Mouse (Mus musculus): ENCODE data around the gene 2200002D01Rik. TPM values are rescaled to one million over a fixed set of nuclear protein-coding genes. Genes with fewer than 3 reads are reported as not detected.

The 2200002D01Rik gene
- polyA plus RNA-seq, 1 experiment from 2014 or later: 1.5 TPM

GRCm38 (mm10) chr7:29281201-29282073 lies 33.2 kb upstream of the 2200002D01Rik start, which contains the start of gene Spint2:
Gene Spint2, minus strand, starts transcription at chr7:29281912.
- no peaks in the 10 kb centered on the region for H3K9me3 ChIP-seq (ENCODE audit: control insufficient read depth, low read length)
- under 1% methylated on average over 74 of the region's 80 CpGs for WGBS
- ATAC-seq: peak; percentile 58
- peak within 1 kb of the TSS; percentile 99 for H3K4me2 ChIP-seq (ENCODE audit: low read length)
- peak within 1 kb of the TSS; percentile 68 for H3K4me3 ChIP-seq (replicated peaks; ENCODE audit: low read length)
- peaks cover 17% of the 10 kb centered on the region for H3K4me1 ChIP-seq (replicated peaks; ENCODE audit: control insufficient read depth, insufficient read depth, low read length)
- peaks cover 9% of the 10 kb centered on the region; the same call in 1 of the 2 replicates for H3K27me3 ChIP-seq (replicated peaks; ENCODE audit: control insufficient read depth, insufficient read depth, low read length)
- no peaks in the 10 kb centered on the region for H3K36me3 ChIP-seq (ENCODE audit: control insufficient read depth, insufficient read depth)
- no peak within 1 kb of the TSS for H3K27ac ChIP-seq (ENCODE audit: low read length)
- H3K9ac ChIP-seq (replicated peaks; ENCODE audit: low read depth, low read length): peak within 1 kb of the TSS; percentile 76

- Histone ChIP-seq H3K4me3 (replicated peaks; ENCODE audit: low read length) (peak overlapping the region; percentile 68), H3K27ac (ENCODE audit: low read length) (no peak overlapping the region), H3K4me2 (ENCODE audit: low read length) (peak overlapping the region; percentile 99), H3K4me1 (replicated peaks; ENCODE audit: control insufficient read depth, insufficient read depth, low read length) (peaks cover 17% of the 10 kb centered on the region), H3K36me3 (ENCODE audit: control insufficient read depth, insufficient read depth) (no peaks in the 10 kb centered on the region), H3K9ac (replicated peaks; ENCODE audit: low read depth, low read length) (no peak overlapping the region; the same call in 1 of the 2 replicates), H3K27me3 (replicated peaks; ENCODE audit: control insufficient read depth, insufficient read depth, low read length) (peaks cover 9% of the 10 kb centered on the region; the same call in 1 of the 2 replicates), H3K9me3 (ENCODE audit: control insufficient read depth, low read length) (no peaks in the 10 kb centered on the region)
- ATAC-seq: no peak
- 6% methylated on average over 13 of the region's 13 CpGs for WGBS
These were observed 32.5 kb upstream of the 2200002D01Rik start for GRCm38 (mm10) chr7:29280801-29281200.

- WGBS: 92% methylated on average over 8 of the region's 8 CpGs
- H3K9me3 ChIP-seq (ENCODE audit: control insufficient read depth, low read length): no peaks in the 10 kb centered on the region
These were observed 31.7 kb upstream of the 2200002D01Rik start for GRCm38 (mm10) chr7:29279924-29280323.

GRCm38 (mm10) chr7:29279261-29279660 lies 31.0 kb upstream of the 2200002D01Rik start:
- H3K4me2 ChIP-seq (ENCODE audit: low read length): no peak overlapping the region
- peaks cover 9% of the 10 kb centered on the region; the same call in 1 of the 2 replicates for H3K27me3 ChIP-seq (replicated peaks; ENCODE audit: control insufficient read depth, insufficient read depth, low read length)
- peaks cover 17% of the 10 kb centered on the region for H3K4me1 ChIP-seq (replicated peaks; ENCODE audit: control insufficient read depth, insufficient read depth, low read length)
- H3K27ac ChIP-seq (ENCODE audit: low read length): no peak overlapping the region
- no peak overlapping the region for H3K4me3 ChIP-seq (replicated peaks; ENCODE audit: low read length)
- ATAC-seq: no peak
- H3K9me3 ChIP-seq (ENCODE audit: control insufficient read depth, low read length): no peaks in the 10 kb centered on the region
- no peak overlapping the region for H3K9ac ChIP-seq (replicated peaks; ENCODE audit: low read depth, low read length)
- H3K36me3 ChIP-seq (ENCODE audit: control insufficient read depth, insufficient read depth): no peaks in the 10 kb centered on the region

More at GRCm38 (mm10) chr7:29279924-29280323, 31.7 kb upstream of the 2200002D01Rik start:
- ATAC-seq: no peak
- H3K27ac ChIP-seq (ENCODE audit: low read length): no peak overlapping the region
- H3K9ac ChIP-seq (replicated peaks; ENCODE audit: low read depth, low read length): no peak overlapping the region
- no peaks in the 10 kb centered on the region for H3K36me3 ChIP-seq (ENCODE audit: control insufficient read depth, insufficient read depth)
- peaks cover 17% of the 10 kb centered on the region for H3K4me1 ChIP-seq (replicated peaks; ENCODE audit: control insufficient read depth, insufficient read depth, low read length)
- H3K27me3 ChIP-seq (replicated peaks; ENCODE audit: control insufficient read depth, insufficient read depth, low read length): peaks cover 9% of the 10 kb centered on the region; the same call in 1 of the 2 replicates
- no peak overlapping the region for H3K4me3 ChIP-seq (replicated peaks; ENCODE audit: low read length)
- H3K4me2 ChIP-seq (ENCODE audit: low read length): no peak overlapping the region

GRCm38 (mm10) chr7:29277510-29277909 lies 29.2 kb upstream of the 2200002D01Rik start:
- peaks cover 17% of the 10 kb centered on the region for H3K4me1 ChIP-seq (replicated peaks; ENCODE audit: control insufficient read depth, insufficient read depth, low read length)
- WGBS: 93% methylated on average over 4 of the region's 4 CpGs
- H3K9ac ChIP-seq (replicated peaks; ENCODE audit: low read depth, low read length): no peak overlapping the region
- peaks cover 9% of the 10 kb centered on the region; the same call in 1 of the 2 replicates for H3K27me3 ChIP-seq (replicated peaks; ENCODE audit: control insufficient read depth, insufficient read depth, low read length)
- H3K4me3 ChIP-seq (replicated peaks; ENCODE audit: low read length): no peak overlapping the region
- H3K27ac ChIP-seq (ENCODE audit: low read length): no peak overlapping the region
- H3K4me2 ChIP-seq (ENCODE audit: low read length): no peak overlapping the region
- H3K9me3 ChIP-seq (ENCODE audit: control insufficient read depth, low read length): no peaks in the 10 kb centered on the region
- no peaks in the 10 kb centered on the region for H3K36me3 ChIP-seq (ENCODE audit: control insufficient read depth, insufficient read depth)
- no peak for ATAC-seq

GRCm38 (mm10) chr7:29276715-29277114 lies 28.4 kb upstream of the 2200002D01Rik start:
- Histone ChIP-seq H3K36me3 (ENCODE audit: control insufficient read depth, insufficient read depth) (no peaks in the 10 kb centered on the region), H3K4me3 (replicated peaks; ENCODE audit: low read length) (no peak overlapping the region), H3K9ac (replicated peaks; ENCODE audit: low read depth, low read length) (no peak overlapping the region), H3K4me1 (replicated peaks; ENCODE audit: control insufficient read depth, insufficient read depth, low read length) (peaks cover 16% of the 10 kb centered on the region), H3K27me3 (replicated peaks; ENCODE audit: control insufficient read depth, insufficient read depth, low read length) (peaks cover 4% of the 10 kb centered on the region; the same call in 1 of the 2 replicates), H3K4me2 (ENCODE audit: low read length) (no peak overlapping the region), H3K9me3 (ENCODE audit: control insufficient read depth, low read length) (no peaks in the 10 kb centered on the region), H3K27ac (ENCODE audit: low read length) (no peak overlapping the region)
- WGBS: 70% methylated on average over 5 of the region's 5 CpGs
- no peak for ATAC-seq

GRCm38 (mm10) chr7:29271687-29272465 lies 23.6 kb upstream of the 2200002D01Rik start:
- ATAC-seq: no peak
- WGBS: 73% methylated on average over 8 of the region's 8 CpGs
- peak overlapping the region; percentile 17; the same call in 1 of the 2 replicates for H3K27ac ChIP-seq (ENCODE audit: low read length)

GRCm38 (mm10) chr7:29270445-29270844 lies 22.2 kb upstream of the 2200002D01Rik start:
- H3K9me3 ChIP-seq (ENCODE audit: control insufficient read depth, low read length): no peaks in the 10 kb centered on the region
- no peak overlapping the region for H3K9ac ChIP-seq (replicated peaks; ENCODE audit: low read depth, low read length)
- 90% methylated on average over 4 of the region's 4 CpGs for WGBS
- no peaks in the 10 kb centered on the region for H3K27me3 ChIP-seq (replicated peaks; ENCODE audit: control insufficient read depth, insufficient read depth, low read length)
- H3K4me1 ChIP-seq (replicated peaks; ENCODE audit: control insufficient read depth, insufficient read depth, low read length): peaks cover 12% of the 10 kb centered on the region; the same call in 1 of the 2 replicates
- no peaks in the 10 kb centered on the region for H3K36me3 ChIP-seq (ENCODE audit: control insufficient read depth, insufficient read depth)
- no peak for ATAC-seq
- no peak overlapping the region for H3K4me3 ChIP-seq (replicated peaks; ENCODE audit: low read length)
- H3K4me2 ChIP-seq (ENCODE audit: low read length): no peak overlapping the region
- no peak overlapping the region for H3K27ac ChIP-seq (ENCODE audit: low read length)

More at GRCm38 (mm10) chr7:29271687-29272465, 23.6 kb upstream of the 2200002D01Rik start:
- H3K9ac ChIP-seq (replicated peaks; ENCODE audit: low read depth, low read length): no peak overlapping the region
- no peak overlapping the region for H3K4me3 ChIP-seq (replicated peaks; ENCODE audit: low read length)
- H3K9me3 ChIP-seq (ENCODE audit: control insufficient read depth, low read length): no peaks in the 10 kb centered on the region
- no peaks in the 10 kb centered on the region for H3K36me3 ChIP-seq (ENCODE audit: control insufficient read depth, insufficient read depth)
- H3K4me2 ChIP-seq (ENCODE audit: low read length): no peak overlapping the region
- no peaks in the 10 kb centered on the region for H3K27me3 ChIP-seq (replicated peaks; ENCODE audit: control insufficient read depth, insufficient read depth, low read length)
- H3K4me1 ChIP-seq (replicated peaks; ENCODE audit: control insufficient read depth, insufficient read depth, low read length): peaks cover 12% of the 10 kb centered on the region; the same call in 1 of the 2 replicates

- H3K36me3 ChIP-seq (ENCODE audit: control insufficient read depth, insufficient read depth): no peaks in the 10 kb centered on the region
- no peaks in the 10 kb centered on the region for H3K27me3 ChIP-seq (replicated peaks; ENCODE audit: control insufficient read depth, insufficient read depth, low read length)
- 56% methylated on average over 4 of the region's 4 CpGs for WGBS
- peaks cover 9% of the 10 kb centered on the region; the same call in 1 of the 2 replicates for H3K4me1 ChIP-seq (replicated peaks; ENCODE audit: control insufficient read depth, insufficient read depth, low read length)
- no peaks in the 10 kb centered on the region for H3K9me3 ChIP-seq (ENCODE audit: control insufficient read depth, low read length)
- H3K4me3 ChIP-seq (replicated peaks; ENCODE audit: low read length): no peak overlapping the region
- ATAC-seq: no peak
- H3K27ac ChIP-seq (ENCODE audit: low read length): no peak overlapping the region
- no peak overlapping the region for H3K4me2 ChIP-seq (ENCODE audit: low read length)
- no peak overlapping the region for H3K9ac ChIP-seq (replicated peaks; ENCODE audit: low read depth, low read length)
These were observed 18.7 kb upstream of the 2200002D01Rik start for GRCm38 (mm10) chr7:29266931-29267330.

Data from forebrain, embryonic 16.5 days (tissue).